Mouse (Mus musculus) urinary bladder, adult 18-20 months (tissue): ENCODE data around the gene Ankrd40.

Experiments used
- DNase-seq, 2 experiments: peaks; one replicate each; pipeline ENCODE4 v3.0.0; 2022; ENCODE audit warnings: low spot score in 2 of 2, mixed read lengths in 2 of 2

Gene Ankrd40

DNA sequence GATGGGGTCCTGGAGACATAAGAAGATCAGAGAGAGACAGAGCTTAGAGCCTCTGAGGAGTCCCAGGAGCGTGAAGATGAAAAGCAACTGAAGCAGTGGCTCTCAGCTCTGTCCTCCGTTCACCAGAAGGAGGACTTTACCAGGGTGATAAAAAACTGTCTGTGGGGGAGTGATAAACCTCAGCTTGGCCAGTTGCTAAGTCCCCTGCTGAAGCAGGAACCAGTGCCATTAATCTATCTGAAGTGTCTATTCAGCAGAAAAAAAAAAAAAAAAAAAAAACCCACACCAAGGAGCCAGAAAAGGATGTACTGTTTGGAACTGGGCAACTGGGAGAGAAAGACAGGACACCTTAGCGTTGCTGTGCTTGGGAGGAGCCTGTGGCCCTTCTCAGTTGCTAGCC is 23.3 kb downstream of the Ankrd40 start:
- DNase-seq, result no peak

DNA sequence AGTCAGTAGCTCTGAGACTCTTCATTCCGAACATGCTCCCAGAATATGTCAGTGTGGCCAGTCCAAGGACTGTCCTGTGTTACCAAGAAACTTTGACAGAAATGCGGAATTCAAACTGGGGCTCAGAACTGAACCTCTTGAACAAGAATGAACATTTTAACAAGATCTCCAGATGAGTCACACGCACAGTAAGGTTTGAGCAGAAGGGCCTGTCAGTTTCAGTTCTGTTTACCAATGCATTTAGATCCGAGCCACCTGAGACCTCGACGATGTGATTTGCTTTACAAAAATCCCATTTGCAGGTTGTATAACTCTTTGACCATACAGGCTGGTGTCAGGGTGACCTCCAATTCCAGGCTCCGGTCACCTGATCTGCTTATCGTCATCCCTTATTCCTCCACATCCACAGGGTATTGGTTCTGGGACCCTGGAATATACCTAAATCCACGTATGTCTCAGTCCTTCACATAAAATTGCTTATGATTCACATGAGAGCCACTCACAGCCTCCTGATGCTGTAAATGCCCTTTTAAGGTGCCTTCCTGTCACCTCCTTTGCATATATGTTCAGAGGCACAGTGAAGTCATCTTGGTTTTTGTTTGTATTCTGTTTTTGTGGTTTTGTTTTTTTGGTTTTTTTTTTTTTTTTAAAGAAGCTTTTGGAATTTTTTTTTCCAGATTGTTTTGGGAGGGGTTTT is 27.9 kb downstream of the Ankrd40 start:
- DNase-seq, result no peak

DNA sequence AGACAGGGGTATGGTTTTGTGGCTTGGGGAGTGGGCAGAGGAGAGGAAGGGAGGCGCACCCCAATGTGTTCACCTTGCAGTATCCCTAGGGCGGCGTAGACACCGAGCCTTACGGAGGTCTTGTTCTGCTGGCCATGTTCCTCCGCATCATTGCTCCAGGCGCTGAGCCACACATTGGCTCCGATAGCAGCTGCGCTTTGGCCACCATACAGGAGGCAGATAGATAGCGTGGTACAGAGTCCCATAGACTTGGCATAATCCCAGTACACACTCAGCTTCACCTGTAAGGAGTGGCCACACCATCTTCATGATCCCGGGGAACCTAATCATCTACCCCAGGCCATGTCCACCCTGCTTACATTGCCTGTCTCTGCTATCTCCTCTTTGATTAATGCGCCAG is 31.4 kb downstream of the Ankrd40 start:
- DNase-seq, result no peak

DNA sequence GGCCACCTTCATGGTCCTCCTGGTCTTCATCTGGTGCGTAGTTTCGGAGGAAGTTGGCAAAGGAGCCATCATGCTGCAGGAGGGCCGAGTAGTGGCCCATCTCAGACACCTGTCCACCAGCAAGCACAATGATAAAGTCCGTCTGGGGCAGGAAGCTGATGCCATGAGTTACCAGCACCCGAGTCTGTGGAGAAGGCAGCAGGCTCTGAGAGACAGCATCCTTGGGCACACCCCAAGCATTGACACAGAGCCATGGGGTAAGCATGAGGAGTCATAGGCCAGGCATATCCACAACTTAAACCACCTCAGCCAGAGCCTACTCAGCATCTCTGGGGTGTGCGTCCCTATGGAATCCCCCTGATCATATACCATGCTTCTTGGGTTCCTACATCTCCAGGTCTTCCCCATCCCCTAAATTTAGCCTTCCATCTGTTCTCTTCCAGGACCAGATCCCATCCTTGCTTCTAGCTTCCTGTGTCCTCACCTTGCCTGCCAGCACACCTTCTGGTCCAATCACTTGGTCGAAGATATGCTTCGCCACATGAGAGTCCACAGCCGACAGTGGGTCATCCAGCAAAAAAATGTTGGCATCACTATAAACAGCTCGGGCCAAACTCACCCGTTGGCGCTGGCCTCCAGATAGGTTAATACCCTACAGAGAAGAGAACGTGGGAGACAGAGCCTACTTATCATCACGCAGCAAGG is 33.5 kb downstream of the Ankrd40 start:
- DNase-seq, result no peak

DNA sequence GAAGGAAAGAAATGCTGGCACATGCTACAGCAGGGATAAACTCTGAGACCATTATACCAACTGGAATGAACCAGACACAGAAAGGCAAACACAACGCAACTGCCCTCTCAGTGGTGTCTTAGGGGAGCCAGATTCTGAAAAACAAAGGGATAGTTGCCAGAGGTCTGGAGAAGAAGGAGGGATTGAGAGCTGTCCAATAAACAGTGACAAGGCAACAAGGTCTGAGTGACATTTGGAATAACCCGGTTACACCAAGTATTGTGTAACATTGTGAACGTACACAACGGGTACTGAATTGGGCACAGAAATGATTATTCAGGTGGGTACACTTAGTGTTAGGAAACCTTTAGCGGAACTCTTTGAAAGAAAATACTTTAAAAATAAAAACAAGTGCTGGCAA is 34.3 kb downstream of the Ankrd40 start:
- no peak for DNase-seq

DNA sequence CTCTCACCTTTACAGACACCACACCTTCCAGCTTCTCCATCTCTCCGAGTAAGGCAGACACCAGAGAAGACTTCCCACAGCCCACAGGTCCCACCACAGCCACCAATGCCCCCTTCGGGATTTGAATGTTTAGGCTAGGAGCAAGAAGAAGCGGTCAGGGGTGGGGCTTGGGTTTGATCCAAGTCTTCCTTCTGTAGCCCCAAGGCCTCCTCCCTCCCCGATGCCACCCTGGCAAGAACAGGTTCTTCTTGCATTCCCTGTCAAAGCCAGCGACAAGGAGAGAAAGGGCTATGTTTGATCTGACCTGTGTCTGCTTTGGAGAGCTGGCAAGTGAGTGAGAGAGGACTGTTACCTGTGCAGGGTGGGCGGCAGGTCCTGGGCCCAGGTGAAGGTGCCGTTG is 35.9 kb downstream of the Ankrd40 start:
- peak; percentile 64 to 70 for DNase-seq

DNA sequence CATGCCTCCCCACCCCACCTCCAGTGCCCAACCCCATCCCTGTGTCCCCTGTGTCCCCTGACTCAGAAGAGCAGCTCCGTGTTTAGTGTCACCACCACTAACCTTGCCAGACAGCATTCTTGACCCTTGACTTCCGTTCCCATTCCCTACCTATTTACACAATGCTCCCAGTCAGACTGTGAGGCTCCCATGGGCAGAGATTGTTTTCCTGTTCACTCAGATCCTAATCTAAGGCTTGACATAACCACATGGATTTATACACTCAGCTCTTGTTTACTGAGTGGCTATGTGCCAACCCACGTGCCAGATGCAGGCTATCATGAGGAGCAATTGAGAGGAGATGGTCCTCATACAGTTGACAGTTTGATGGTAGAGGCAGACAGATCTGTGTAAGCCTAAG is 37.5 kb downstream of the Ankrd40 start:
- DNase-seq, result peak in 1 of 2 experiments; percentile 62

DNA sequence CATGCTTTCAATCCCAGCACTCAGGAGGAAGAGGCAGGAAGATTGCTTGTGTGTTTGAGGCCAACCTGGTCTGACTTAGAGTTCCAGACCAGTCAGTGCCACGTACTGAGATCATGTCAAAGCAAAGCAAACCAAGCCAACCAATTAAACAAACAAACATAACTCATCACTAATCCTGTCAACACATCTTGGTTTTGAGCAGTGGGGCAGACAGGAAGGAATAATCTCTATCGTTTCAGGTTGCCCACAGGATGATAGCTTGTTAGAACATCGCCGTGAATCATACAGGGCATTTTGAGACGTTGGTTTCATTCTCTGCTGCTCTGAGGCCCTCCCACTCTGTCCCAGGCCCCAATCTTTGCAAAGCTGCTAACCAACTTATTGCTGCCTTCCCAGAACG is 42.2 kb downstream of the Ankrd40 start:
- DNase-seq, result no peak

DNA sequence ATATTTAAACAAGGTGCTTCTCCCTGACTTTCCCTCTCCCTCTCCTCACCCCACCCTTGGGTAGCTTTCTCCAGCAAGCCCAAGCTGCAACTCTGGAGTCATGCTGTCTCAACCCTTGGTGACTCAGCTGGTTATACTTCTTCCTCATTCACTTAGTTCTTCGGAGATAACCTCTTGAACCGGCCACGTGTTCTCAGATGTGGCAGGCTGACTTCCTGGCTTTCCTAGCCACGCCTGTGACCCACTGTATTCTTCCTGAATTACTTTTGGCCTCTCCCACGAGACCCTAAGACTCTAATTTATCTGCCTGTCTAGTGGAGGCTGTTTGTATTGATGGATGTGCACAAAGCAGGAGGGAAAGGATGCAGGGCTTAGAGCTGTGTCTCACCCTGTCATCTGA is 43.0 kb downstream of the Ankrd40 start:
- DNase-seq, result peak in 1 of 2 experiments; percentile 66

DNA sequence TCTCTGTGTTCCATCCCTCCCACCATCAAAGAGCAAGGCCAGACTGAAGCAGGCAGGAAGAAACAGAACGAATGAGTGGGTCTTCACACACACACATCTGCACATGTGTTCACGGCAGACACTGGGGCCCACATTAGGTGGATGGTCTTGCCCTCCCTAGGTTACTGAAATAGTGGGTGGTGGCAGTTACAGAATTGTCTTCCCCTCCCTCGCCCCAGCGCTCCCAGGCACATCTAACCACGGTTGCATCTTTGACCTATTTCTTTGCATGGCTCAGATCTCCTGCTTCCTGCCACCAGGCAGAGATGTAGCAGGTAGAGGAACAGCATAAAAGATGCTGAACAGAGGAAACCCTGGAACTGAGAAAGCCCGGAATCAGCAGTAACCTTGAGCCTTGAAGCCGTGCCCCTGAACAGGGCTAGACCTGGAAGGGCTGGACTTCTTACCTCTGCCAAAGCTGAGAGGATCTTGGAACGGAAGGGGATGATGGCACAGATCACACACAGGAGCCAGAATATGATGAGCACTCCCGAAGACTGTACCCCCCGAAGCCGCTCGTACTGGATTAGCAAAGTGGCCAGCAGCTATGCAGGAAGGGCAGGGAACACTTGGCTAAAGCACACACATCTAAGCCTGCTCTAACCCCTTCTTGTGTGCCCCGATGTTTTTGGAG is 46.6 kb downstream of the Ankrd40 start:
- DNase-seq, result no peak

DNA sequence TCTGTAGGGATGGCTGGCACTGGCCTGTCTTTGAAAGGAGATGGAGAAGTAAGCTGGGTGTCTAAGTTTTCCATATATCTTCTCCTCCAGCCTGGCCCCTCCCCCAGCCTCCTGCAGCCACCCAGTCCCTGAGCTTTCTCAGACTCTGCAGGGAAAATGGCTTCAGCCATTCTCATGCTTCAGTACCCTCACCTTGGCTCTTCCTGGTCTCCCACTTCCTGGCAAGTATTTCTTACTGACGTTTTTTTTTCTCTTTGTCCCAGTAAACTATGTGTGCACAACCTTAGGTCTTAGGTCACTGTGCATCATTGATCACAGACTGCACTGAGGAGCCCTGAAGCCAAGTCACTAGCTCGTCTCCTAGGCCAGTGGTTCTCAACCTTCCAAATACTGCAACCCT is 51.3 kb downstream of the Ankrd40 start:
- DNase-seq, result no peak

DNA sequence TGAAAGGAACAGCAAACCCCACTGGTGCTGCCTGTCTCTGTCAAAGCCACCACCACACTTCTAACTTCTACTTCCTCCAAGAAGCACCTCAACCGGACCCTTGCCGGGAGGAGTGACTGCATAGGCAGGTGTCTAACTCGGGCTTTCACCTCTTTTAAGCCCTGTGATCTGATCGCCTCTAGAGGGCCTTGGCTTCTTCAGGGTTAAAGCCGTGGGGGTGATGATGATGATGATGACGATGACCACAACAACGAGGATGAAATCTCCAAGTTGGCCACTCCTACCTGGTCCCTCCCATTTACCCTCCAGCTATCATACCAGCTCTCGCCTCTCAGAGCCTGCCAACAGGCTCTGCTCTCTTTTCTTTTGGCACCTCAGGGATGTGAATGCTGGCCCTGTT is 51.9 kb downstream of the Ankrd40 start:
- no peak for DNase-seq

DNA sequence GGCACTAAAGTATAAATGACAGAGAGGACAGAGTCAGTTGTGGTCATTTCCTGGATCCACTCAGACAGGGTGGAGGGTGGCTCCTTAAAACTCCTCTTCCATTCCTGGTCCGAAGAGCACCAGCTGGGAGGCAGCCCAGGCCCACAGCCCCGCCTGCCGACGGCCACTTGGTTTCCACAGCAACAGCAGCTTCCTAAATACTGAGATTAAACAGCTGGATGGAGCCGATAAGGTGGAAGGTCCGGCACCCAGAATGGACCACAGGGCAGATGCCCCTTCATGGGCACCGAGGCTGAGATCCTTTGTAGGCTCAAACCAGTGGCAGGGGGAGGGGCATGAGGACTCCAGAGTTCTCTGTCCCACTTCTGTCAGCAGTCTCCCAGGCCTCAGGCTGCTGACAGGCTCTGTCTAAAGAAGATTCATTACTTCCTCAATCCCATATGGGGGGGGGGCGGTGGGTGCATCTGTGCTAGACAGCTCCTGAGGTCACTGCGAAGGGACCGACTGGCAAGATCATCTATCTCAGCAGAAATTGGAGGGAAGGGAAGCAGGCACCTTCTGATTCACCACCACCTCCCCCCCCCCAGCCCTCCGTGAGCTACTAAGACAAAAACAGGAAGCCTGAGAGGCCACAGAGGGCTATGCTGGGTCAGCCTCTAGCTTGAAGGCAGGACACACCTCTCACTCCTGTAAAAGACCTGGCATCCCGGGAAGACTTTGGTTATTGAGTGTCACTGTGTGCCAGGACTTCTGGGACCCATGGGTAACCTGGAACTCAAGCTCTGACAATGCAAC is 58.4 kb downstream of the Ankrd40 start:
- DNase-seq, result peak in 1 of 2 experiments; percentile 34

DNA sequence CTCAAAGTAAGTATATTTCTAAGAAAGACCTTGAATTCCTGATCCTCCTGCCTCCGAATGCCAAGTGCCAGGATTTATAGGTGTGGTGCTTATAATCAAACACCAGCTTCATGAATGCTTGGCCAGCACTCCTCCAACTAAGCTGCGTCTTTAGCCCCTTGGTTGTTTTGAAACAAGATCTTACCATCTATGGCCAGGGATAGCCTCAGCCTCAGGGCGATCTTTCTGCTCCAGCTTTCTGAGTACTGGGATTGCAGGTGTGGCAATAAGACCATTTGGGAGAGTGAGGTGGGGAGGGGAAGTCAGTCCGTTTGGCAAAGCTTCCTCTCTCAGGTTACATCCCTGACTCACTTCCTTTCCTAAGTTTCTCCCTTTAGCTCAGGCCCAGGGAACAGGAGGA is 60.0 kb downstream of the Ankrd40 start:
- no peak for DNase-seq

DNA sequence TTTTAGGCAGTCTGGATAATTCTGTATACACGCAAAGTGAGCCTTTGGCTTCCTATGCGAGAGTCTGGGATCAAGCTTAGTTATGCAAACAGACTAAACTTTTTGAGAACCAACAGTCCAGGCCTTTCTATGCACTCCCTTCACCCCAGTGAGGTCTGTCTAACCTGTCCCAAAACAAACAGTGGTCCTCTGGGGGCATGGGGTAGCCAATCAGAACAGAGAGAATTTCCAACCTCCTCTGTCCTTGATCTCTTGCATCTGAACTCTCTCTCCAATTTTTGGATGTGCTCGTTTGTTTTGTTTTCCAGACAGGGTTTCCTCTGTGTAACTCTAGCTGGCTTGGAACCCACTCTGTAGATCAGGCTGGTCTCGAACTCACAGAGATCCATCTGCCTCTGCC is 61.2 kb downstream of the Ankrd40 start:
- no peak for DNase-seq

DNA sequence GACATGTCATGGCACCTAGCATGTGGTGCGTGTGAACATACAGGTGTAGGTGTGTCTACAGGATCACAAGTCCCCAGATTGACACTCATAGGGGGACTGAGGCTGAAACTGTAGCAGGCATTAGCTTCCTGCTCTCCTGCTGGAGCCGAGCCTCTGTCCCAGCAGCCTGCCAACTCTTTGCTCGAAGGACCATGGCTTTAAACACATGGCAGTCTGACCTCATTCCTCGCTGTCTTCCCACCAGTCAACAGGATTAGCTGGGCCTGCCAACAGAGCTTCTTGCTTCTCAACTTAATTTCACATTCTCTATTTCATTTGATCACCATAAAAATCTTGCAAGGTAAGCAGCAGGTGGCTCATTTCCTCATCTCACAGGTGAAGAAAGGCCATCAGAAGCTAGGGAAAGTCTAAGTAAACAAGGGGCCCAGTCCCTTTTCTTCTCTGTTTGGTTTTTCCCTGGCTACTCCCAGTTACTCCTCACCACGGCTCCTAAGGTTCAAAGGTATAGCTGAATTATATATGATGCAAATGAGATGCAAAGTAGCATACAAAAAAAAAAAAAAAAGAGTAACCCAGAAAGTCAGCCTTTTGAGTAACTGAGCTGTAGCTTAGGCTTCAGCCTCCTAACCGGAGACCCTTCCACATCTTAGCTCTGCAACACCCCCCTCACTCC is 62.1 kb downstream of the Ankrd40 start:
- no peak for DNase-seq

DNA sequence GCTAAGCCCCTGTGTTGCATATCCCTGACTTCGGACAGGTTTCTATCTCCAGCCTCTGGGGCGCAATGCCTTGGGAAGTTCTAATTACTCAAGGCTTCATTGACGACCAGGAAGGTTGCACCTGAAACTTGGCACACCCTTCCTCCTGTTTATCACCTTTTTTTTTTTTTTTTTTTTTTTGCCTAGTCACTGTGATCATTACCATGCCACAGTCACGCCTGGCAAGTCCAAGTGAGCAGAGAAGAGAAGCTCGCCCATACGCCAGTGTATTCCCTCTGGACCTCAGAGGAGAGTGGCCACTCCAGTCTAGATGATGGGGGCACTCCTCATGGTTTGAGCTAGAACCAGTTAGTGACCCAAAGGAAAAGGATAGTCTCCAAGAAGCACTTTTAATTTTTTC is 63.0 kb downstream of the Ankrd40 start:
- DNase-seq, result no peak
